Mouse (Mus musculus) ES-Bruce4 (cell line): ENCODE measurements around the gene Trim66.

Source experiments
- CTCF ChIP-seq: IDR thresholded peaks from one replicate; pipeline ENCODE4 v1.8.1; 2011; ENCODE audit warnings: low read depth, low read length
- EP300 ChIP-seq: IDR thresholded peaks from 2 replicates; pipeline ENCODE4 v1.6.1; 2011; ENCODE audit warnings: low read depth, low read length; ENCODE audit not compliant: insufficient read depth

DNA sequence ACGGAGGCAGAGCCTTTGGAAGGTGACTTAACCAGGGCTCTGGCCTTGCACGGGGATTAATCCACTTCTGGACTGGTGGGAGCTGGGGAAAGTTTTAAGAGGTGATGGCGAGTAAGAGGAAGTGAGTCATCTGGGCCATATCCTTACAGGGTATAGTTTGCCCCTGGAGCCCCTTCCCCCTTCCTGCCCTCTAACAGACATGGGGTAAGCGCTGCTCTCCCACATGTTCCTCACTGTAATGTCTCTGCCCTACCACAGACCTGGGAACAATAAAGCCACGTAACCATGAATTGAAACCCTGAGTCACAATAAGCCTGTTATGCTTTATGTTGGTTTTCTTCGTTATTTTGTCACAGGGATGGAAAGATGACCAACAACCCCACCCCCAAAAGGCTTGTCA lies 51.4 kb downstream of the Trim66 start:
- TF ChIP-seq CTCF (no peak), EP300 (no peak)
